Mouse (Mus musculus): ENCODE results near the gene Flrt1.

DNA sequence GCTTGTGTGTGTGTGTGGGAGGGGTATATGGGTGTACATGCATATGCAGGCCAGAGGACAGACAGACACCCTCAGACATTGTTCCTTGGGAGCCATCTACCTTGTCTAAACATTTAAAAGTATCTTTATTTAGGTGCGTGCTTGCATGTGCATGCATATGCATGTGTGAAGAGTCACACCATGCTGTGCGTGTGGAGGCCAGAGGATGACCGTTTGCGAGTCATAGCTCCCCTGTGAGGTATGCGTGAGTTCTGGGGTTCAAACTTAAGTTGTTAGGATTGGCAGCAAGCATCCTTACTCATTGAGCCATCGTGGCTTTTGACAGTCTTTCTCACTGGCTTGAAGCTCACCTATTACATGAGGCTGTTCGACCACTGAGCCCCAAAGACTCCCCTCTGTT lies 27.3 kb downstream of the Flrt1 start:
- TF ChIP-seq CTCF (IDR thresholded peaks at IDR 0.05; ENCODE audit: insufficient read depth, low read depth, low read length) (no peak), POLR2A (IDR thresholded peaks at IDR 0.05; ENCODE audit: insufficient read depth, low read depth, low read length) (no peak)

Measured in olfactory bulb, adult 2 months (tissue).